Mouse (Mus musculus) CD4-positive, CD25-positive, alpha-beta regulatory T cell, adult 2 months (primary cell): ENCODE results near the gene Epn2.

ENCODE experiments used
- DNase-seq: peaks from one replicate; pipeline ENCODE4 v3.0.0-alpha.2; 2012; ENCODE audit warnings: low read depth, low spot score

Epn2 gene

GRCm38 (mm10) chr11:61490944-61491520 lies 88.5 kb downstream of the Epn2 start:
- DNase-seq = no peak

- DNase-seq = no peak
These were observed 89.6 kb downstream of the Epn2 start for GRCm38 (mm10) chr11:61489874-61490273.

- no peak for DNase-seq
These were observed 90.4 kb downstream of the Epn2 start for GRCm38 (mm10) chr11:61489085-61489484.

GRCm38 (mm10) chr11:61487936-61488335 lies 91.6 kb downstream of the Epn2 start:
- DNase-seq = no peak

- no peak for DNase-seq
These were observed 92.1 kb downstream of the Epn2 start for GRCm38 (mm10) chr11:61487401-61487800.

- no peak for DNase-seq
These were observed 92.8 kb downstream of the Epn2 start for GRCm38 (mm10) chr11:61486458-61487219.

GRCm38 (mm10) chr11:61485541-61486457 lies 93.7 kb downstream of the Epn2 start:
- no peak for DNase-seq

- DNase-seq = no peak
These were observed 94.6 kb downstream of the Epn2 start, which contains the start of gene Mfap4 for GRCm38 (mm10) chr11:61484613-61485540. Gene Mfap4, plus strand, starts transcription at chr11:61485431.

GRCm38 (mm10) chr11:61484256-61484612 lies 95.3 kb downstream of the Epn2 start:
- DNase-seq = no peak

GRCm38 (mm10) chr11:61483226-61483845 lies 96.2 kb downstream of the Epn2 start:
- DNase-seq = no peak

GRCm38 (mm10) chr11:61481239-61482090 lies 98.0 kb downstream of the Epn2 start:
- peak; percentile 66 for DNase-seq

- DNase-seq = no peak
These were observed 100.7 kb downstream of the Epn2 start for GRCm38 (mm10) chr11:61478788-61479187.

GRCm38 (mm10) chr11:61477566-61478508 lies 101.7 kb downstream of the Epn2 start:
- no peak for DNase-seq

GRCm38 (mm10) chr11:61476786-61477382 lies 102.6 kb downstream of the Epn2 start:
- DNase-seq = no peak

- no peak for DNase-seq
These were observed 105.9 kb downstream of the Epn2 start for GRCm38 (mm10) chr11:61473630-61474029.

GRCm38 (mm10) chr11:61470880-61471279 lies 108.6 kb downstream of the Epn2 start:
- DNase-seq = no peak

- DNase-seq = no peak
These were observed 110.1 kb downstream of the Epn2 start for GRCm38 (mm10) chr11:61469317-61469917.

- DNase-seq = no peak
These were observed 111.0 kb downstream of the Epn2 start for GRCm38 (mm10) chr11:61468534-61468933.
